Mouse (Mus musculus) central nervous system, embryonic 14 days (tissue): Measurements from ENCODE around the gene Mest. TPM values are rescaled to one million over a fixed set of nuclear protein-coding genes. Genes with fewer than 3 reads are reported as not detected.

Experiments used
- polyA plus RNA-seq: library from polyadenylated mRNA; depleted of rRNA; stranded (reverse); fragments of >200 nt; gene quantifications from 2 replicates; pipeline ENCODE4 v1.2.3, GENCODE M21; 2012; rRNA removed

Gene Mest
- polyA plus RNA-seq = 582 and 859 TPM in 2 replicates

DNA sequence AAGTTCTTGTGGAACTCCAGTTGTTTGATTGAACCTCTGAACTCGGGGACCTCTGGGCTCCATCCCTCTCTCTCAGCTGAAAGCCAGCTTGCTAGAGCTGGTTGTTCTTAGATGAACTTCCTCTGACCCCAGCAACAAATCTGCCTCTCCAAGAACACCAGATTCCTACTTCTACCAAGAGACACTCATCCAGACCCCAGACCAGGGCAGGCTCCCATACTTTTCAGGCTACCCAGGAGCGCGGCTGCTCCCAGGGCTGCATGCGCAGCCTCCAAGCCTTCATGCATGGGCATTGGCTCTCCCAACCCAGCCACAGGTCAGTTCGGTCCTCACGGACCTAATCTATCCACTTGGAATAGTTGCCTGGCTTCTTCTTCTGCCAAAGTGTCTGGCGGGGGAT, at the start of gene Mest:
Mest (plus strand) TSS at position 217 of the 400 bp plus-strand sequence.

GRCm38 (mm10) chr6:30693350-30693991, 29.9 kb upstream of the Mest start, which contains the start of gene Cep41:
Cep41 (minus strand) TSS chr6:30693749.

Other genes starting within 250 kb of the Mest start
- gene Tmem209, start 213.8 kb upstream of the Mest start, polyA plus RNA-seq = 43.2 and 48.2 TPM in 2 replicates
- gene Ssmem1, start 213.7 kb upstream of the Mest start, polyA plus RNA-seq = 0.12 and 0.14 TPM in 2 replicates
- gene Cpa2, start 182.0 kb upstream of the Mest start, polyA plus RNA-seq = 2.6 and 3.5 TPM in 2 replicates
- gene Cpa4, start 155.2 kb upstream of the Mest start, polyA plus RNA-seq = 2.1 and 2.5 TPM in 2 replicates
- 0.02 and 0.21 TPM in 2 replicates for gene Cpa5, start 112.5 kb upstream of the Mest start, polyA plus RNA-seq
- gene Cpa1, start 84.3 kb upstream of the Mest start, polyA plus RNA-seq = 0.63 and 0.86 TPM in 2 replicates
- gene Cep41, start 29.8 kb upstream of the Mest start, polyA plus RNA-seq = 17.3 and 20.3 TPM in 2 replicates
- 40.1 and 47.9 TPM in 2 replicates for gene Copg2, start 173.2 kb downstream of the Mest start, polyA plus RNA-seq
- 0.35 and 0.37 TPM in 2 replicates for gene Tsga13, start 192.0 kb downstream of the Mest start, polyA plus RNA-seq
- gene Klf14, start 235.5 kb downstream of the Mest start, polyA plus RNA-seq = 0.26 and 1.2 TPM in 2 replicates